ENCODE assay signal across 11 mouse cellular contexts in genomic region chr16:94559282-94559681, GRCm38 (mm10). TPM values are rescaled to one million over a fixed set of nuclear protein-coding genes. Genes with fewer than 3 reads are reported as not detected.
DNase-seq lines count a peak whose midpoint lies in the region; ATAC-seq lines count a peak whose summit lies in the region.
"Had no signal": no experiment of that assay in that cellular context is flagged by ENCODE, and none has a peak within 500 bp of the region (broad histone marks: within the 10 kb centered on the region; RNA-seq: fewer than 3 reads in every experiment).

No protein-coding gene starts in this region.

- H3K9me3 ChIP-seq in kidney, embryonic 14.5 days (ENCODE audit: control insufficient read depth, low read length) = peaks cover 4% of the 10 kb centered on the region; the same call in 1 of the 2 replicates
- no peaks in the 10 kb centered on the region for H3K9me3 ChIP-seq in limb, embryonic 10.5 days (replicated peaks)
- H3K9me3 ChIP-seq: stomach, embryonic 15.5 days had no signal

- DNase-seq in kidney, postnatal 25 days = no peak
- DNase-seq in limb, embryonic 10.5 days (ENCODE audit: low spot score) = no peak
- no peak for DNase-seq in cerebellum, adult 9-11 months
- DNase-seq in frontal cortex, postnatal 25 days (ENCODE audit: low spot score in 2 of 2) = no peak
- DNase-seq: embryo, embryonic 11 days; right cerebral cortex, adult 18-20 months had no signal

- no peak for ATAC-seq in kidney, embryonic 14.5 days (ENCODE audit: low FRiP score, low TSS enrichment)
- peak; percentile 40 for ATAC-seq in granulocyte monocyte progenitor cell, adult 5-6 weeks (replicated peaks; ENCODE audit: poor library complexity, severe bottlenecking)
- ATAC-seq in megakaryocyte, adult 5-6 weeks (ENCODE audit: poor library complexity, severe bottlenecking) = 0 out of 2 replicates have a peak, but pooled peaks have one; percentile 15

- no peak overlapping the region for H3K4me3 ChIP-seq in kidney, embryonic 14.5 days (ENCODE audit: low read length)
- H3K4me3 ChIP-seq in limb, embryonic 10.5 days = no peak overlapping the region
- H3K4me3 ChIP-seq: stomach, embryonic 15.5 days had no signal

- 25% methylated on average over 7 of the region's 7 CpGs for WGBS in kidney, embryonic 14.5 days
- WGBS in limb, embryonic 10.5 days = 52% methylated on average over 7 of the region's 7 CpGs

- no peaks in the 10 kb centered on the region for H3K36me3 ChIP-seq in kidney, embryonic 14.5 days (ENCODE audit: control insufficient read depth, insufficient read depth, low read length)
- H3K36me3 ChIP-seq in limb, embryonic 10.5 days = no peaks in the 10 kb centered on the region
- H3K36me3 ChIP-seq: stomach, embryonic 15.5 days had no signal

- H3K27ac ChIP-seq in kidney, embryonic 14.5 days (ENCODE audit: low read depth, low read length) = 0 out of 2 replicates have a peak overlapping the region, but pooled peaks have one; percentile 19
- peak overlapping the region; percentile 53 for H3K27ac ChIP-seq in limb, embryonic 10.5 days
- H3K27ac ChIP-seq: hindbrain, embryonic 14.5 days had no signal

- no peaks in the 10 kb centered on the region for H3K27me3 ChIP-seq in kidney, embryonic 14.5 days (ENCODE audit: control insufficient read depth, insufficient read depth, low read length)
- no peaks in the 10 kb centered on the region for H3K27me3 ChIP-seq in limb, embryonic 10.5 days (ENCODE audit: low read depth, poor library complexity, severe bottlenecking)
- H3K27me3 ChIP-seq: stomach, embryonic 15.5 days had no signal

- no peak overlapping the region for H3K4me2 ChIP-seq in kidney, embryonic 14.5 days (replicated peaks; ENCODE audit: low read depth, low read length)
- H3K4me2 ChIP-seq: hindbrain, embryonic 14.5 days; stomach, embryonic 15.5 days had no signal

- H3K9ac ChIP-seq in kidney, embryonic 14.5 days (ENCODE audit: low read depth, low read length) = no peak overlapping the region
- H3K9ac ChIP-seq: hindbrain, embryonic 14.5 days; stomach, embryonic 15.5 days had no signal

- peaks cover 8% of the 10 kb centered on the region; the same call in 1 of the 2 replicates for H3K4me1 ChIP-seq in kidney, embryonic 14.5 days (ENCODE audit: control insufficient read depth, insufficient read depth, low read length)
- peaks cover 11% of the 10 kb centered on the region for H3K4me1 ChIP-seq in limb, embryonic 10.5 days

RNA-seq across cellular contexts. Expression of gene Dyrk1a, which starts 10.5 kb away (rescaled TPM):
- 13.3 and 18.2 TPM in 2 replicates for polyA plus RNA-seq in kidney, embryonic 14.5 days (2014; fragmentation: Nextera tagmentation; extraction: Ambion mirVana)
- total RNA-seq in granulocyte monocyte progenitor cell, adult 5-6 weeks (2014; fragmentation: Nextera tagmentation) = 35.6 and 60.1 TPM in 2 replicates
- total RNA-seq in granulocyte monocyte progenitor cell, adult 5-6 weeks (2017) = 61.1 and 64.9 TPM in 2 replicates
- polyA plus RNA-seq in limb, embryonic 10.5 days (2016; fragmentation: Nextera tagmentation; extraction: Ambion mirVana) = 8.2 and 8.9 TPM in 2 replicates
- total RNA-seq in megakaryocyte, adult 5-6 weeks (2015) = 65.9 and 67.4 TPM in 2 replicates
- 62.2 and 66.8 TPM in 2 replicates for total RNA-seq in megakaryocyte, adult 5-6 weeks (2017)

RNA-seq across cellular contexts. Expression of gene Vps26c, which starts 32.7 kb away (rescaled TPM):
- polyA plus RNA-seq in kidney, embryonic 14.5 days (2014; fragmentation: Nextera tagmentation; extraction: Ambion mirVana) = 45.1 and 59.2 TPM in 2 replicates
- 19.9 and 25.3 TPM in 2 replicates for total RNA-seq in granulocyte monocyte progenitor cell, adult 5-6 weeks (2014; fragmentation: Nextera tagmentation)
- 27.4 and 32.7 TPM in 2 replicates for total RNA-seq in granulocyte monocyte progenitor cell, adult 5-6 weeks (2017)
- polyA plus RNA-seq in limb, embryonic 10.5 days (2016; fragmentation: Nextera tagmentation; extraction: Ambion mirVana) = 53.2 and 57.9 TPM in 2 replicates
- total RNA-seq in megakaryocyte, adult 5-6 weeks (2015) = 39.2 and 43.3 TPM in 2 replicates
- 45.6 and 46.0 TPM in 2 replicates for total RNA-seq in megakaryocyte, adult 5-6 weeks (2017)
